Mouse (Mus musculus): Measurements from ENCODE around the gene Frmd8.

- TF ChIP-seq CTCF (IDR thresholded peaks at IDR 0.05; ENCODE audit: control insufficient read depth, insufficient read depth, insufficient replicate concordance, low read depth, low read length) (no peak), POLR2A (IDR thresholded peaks at IDR 0.05; ENCODE audit: control insufficient read depth, low read depth, low read length) (no peak)
These were observed 50.1 kb downstream of the Frmd8 start for GRCm38 (mm10) chr19:5824826-5825617.

Data from testis, adult 2 months (tissue).